Mouse (Mus musculus) embryonic fibroblast, embryonic 13.5 days (primary cell): Measurements from ENCODE around the gene Tle6. TPM values are rescaled to one million over a fixed set of nuclear protein-coding genes. Genes with fewer than 3 reads are reported as not detected.
"Not testable (repeated sequence)": the region's sequence is repeated elsewhere in the genome, so short reads cannot be mapped to it uniquely, and the experiment has no call there.

Source experiments
- H3K27ac ChIP-seq: 2 replicates; pipeline ENCODE4 v1.5.1; 2012; ENCODE audit warnings: low read length, control low read depth, inconsistent platforms; ENCODE audit not compliant: insufficient read depth
- H3K4me1 ChIP-seq: 2 replicates; pipeline ENCODE4 v1.6.1; 2011; ENCODE audit warnings: low read length; ENCODE audit not compliant: control insufficient read depth, insufficient read depth
- H3K4me3 ChIP-seq: 2 replicates; pipeline ENCODE4 v1.5.1; 2011; ENCODE audit warnings: mild to moderate bottlenecking, control low read depth, low read length; ENCODE audit not compliant: insufficient read depth
- CTCF ChIP-seq: IDR thresholded peaks from 2 replicates; pipeline ENCODE4 v1.5.1; 2011; ENCODE audit warnings: mild to moderate bottlenecking, control low read depth, low read length, moderate library complexity, borderline replicate concordance; ENCODE audit not compliant: insufficient read depth
- POLR2A ChIP-seq: IDR thresholded peaks from 2 replicates; pipeline ENCODE4 v1.6.1; 2011; ENCODE audit warnings: low read depth, mild to moderate bottlenecking, control low read depth, low read length, moderate library complexity
- polyA plus RNA-seq: library from polyadenylated mRNA; stranded (reverse); fragments of >200 nt; gene quantifications from 2 replicates; pipeline ENCODE4 v1.2.4, GENCODE M21; 2011; ENCODE audit warnings: low read depth; ENCODE audit not compliant: missing spikeins, insufficient read length

The Tle6 gene
- 16.5 and 26.4 TPM in 2 replicates for polyA plus RNA-seq

GRCm38 (mm10) chr10:81600738-81601203, at the start of gene Tle6:
TSS of gene Tle6 (minus strand) at chr10:81601073.
- TF ChIP-seq CTCF (no peak), POLR2A (no peak)
- H3K4me1 ChIP-seq = peaks cover 7% of the 10 kb centered on the region
- no peak within 1 kb of the TSS for H3K27ac ChIP-seq
- H3K4me3 ChIP-seq = no peak within 1 kb of the TSS

- H3K4me3 ChIP-seq = peak within 1 kb of the TSS; percentile 34
- peak; percentile 58; the same call in 1 of the 2 replicates for TF ChIP-seq POLR2A
- H3K4me1 ChIP-seq, H3K27ac ChIP-seq: not testable (repeated sequence)
These were observed 48.2 kb upstream of the Tle6 start, which contains the start of gene Gm10778 for GRCm38 (mm10) chr10:81648803-81649775. TSS of gene Gm10778 (plus strand) at chr10:81649059.

GRCm38 (mm10) chr10:81646015-81646555, 45.2 kb upstream of the Tle6 start:
- TF ChIP-seq CTCF (no peak), POLR2A (no peak)
- Histone ChIP-seq H3K27ac (no peak overlapping the region), H3K4me1 (no peaks in the 10 kb centered on the region), H3K4me3 (no peak overlapping the region)

GRCm38 (mm10) chr10:81645391-81645790, 44.5 kb upstream of the Tle6 start:
- TF ChIP-seq CTCF = no peak
- no peak for TF ChIP-seq POLR2A
- Histone ChIP-seq H3K4me1 (no peaks in the 10 kb centered on the region), H3K4me3 (no peak overlapping the region), H3K27ac (no peak overlapping the region)

DNA sequence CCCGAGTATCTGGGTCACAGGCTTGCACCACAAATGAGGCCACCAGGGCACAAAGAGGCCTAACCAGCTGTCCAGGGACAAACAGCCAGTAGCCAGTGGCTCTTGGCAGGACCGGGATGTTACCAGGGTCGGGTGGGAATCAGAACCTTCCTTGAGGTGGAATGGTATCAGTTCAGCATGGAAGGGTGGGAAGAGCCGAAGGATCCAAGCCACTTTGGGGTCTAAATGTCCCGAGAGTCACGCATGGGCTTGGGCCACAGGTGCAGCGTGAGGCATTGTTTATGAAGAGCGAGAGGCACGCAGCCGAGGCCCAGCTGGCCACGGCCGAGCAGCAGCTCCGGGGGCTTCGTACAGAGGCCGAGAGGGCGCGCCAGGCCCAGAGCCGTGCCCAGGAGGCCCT, 43.8 kb upstream of the Tle6 start:
- no peak overlapping the region for H3K4me3 ChIP-seq
- no peaks in the 10 kb centered on the region for H3K4me1 ChIP-seq
- TF ChIP-seq POLR2A = no peak
- no peak for TF ChIP-seq CTCF
- H3K27ac ChIP-seq = no peak overlapping the region

GRCm38 (mm10) chr10:81644162-81644561, 43.3 kb upstream of the Tle6 start:
- H3K27ac ChIP-seq = 0 out of 2 replicates have a peak overlapping the region, but pooled peaks have one; percentile 59
- no peaks in the 10 kb centered on the region for H3K4me1 ChIP-seq
- peak overlapping the region; percentile 58 for H3K4me3 ChIP-seq
- no peak for TF ChIP-seq CTCF
- no peak for TF ChIP-seq POLR2A

DNA sequence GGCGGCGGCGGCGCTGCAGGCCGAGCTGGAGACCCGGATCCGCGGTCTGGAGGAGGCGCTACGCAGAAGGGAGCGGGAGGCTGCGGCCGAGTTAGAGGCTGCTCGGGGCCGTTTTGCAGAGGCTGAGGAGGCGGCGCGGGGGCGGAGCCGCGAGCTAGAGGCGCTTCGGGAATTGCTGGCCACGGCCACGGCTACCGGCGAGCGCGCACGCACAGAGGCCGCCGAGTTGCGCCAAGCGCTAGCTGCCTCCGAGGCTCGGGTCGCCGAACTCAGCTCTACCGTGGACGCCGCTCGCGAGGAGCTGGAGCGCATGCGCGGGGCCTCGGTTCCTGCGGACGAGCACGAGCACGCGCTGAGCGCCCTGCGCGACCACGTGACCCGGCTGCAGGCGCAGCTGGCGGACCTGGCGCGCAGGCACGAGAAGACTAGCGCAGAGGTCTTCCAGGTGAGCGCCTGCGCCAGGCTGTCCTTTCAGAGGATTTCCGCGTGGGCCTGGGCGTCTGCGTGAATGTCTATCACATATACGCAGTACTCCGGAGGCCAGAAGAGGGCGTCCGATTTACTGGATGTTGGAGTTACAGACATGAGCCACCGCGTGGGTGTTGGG, 42.7 kb upstream of the Tle6 start:
- Histone ChIP-seq H3K4me3 (peak overlapping the region; percentile 58), H3K4me1 (no peaks in the 10 kb centered on the region), H3K27ac (peak overlapping the region; percentile 72)
- no peak for TF ChIP-seq CTCF
- TF ChIP-seq POLR2A = peak; percentile 83

- TF ChIP-seq POLR2A (no peak), CTCF (no peak)
- Histone ChIP-seq H3K4me1 (no peaks in the 10 kb centered on the region), H3K4me3 (peak overlapping the region; percentile 58), H3K27ac (peak overlapping the region; percentile 72)
These were observed 42.0 kb upstream of the Tle6 start for GRCm38 (mm10) chr10:81642648-81643448.

DNA sequence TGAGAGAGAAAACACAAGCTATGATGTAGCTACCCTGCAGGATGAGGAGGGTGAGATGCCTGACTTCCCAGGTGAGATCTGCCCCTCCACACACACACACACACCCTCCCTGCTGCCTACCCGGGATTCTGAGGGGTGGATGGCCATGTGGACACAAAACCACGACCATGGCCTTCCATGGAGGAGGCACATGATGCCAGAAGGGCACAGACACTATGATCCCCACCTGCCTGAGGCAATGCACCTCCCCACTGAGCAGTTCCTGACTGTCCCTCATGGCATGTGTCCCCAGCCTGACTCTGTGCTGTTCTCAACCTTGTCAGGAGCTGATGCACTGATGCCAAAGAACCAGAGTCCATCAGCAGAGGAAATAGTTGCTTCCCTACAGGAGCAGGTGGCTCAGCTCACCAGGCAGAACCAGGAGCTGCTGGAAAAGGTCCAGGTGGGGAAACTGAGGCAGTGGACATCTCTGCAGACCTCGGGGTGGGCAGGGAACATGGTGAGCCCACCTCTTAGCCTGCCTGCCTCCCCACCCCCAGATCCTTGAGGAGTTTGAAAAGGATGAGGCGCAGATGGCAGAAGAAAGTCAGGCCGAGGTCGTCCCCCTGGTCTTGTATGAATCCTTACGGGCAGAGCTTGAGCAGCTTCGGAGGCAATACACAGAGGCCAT, 41.2 kb upstream of the Tle6 start:
- Histone ChIP-seq H3K4me3 (0 out of 2 replicates have a peak overlapping the region, but pooled peaks have one; percentile 58), H3K27ac (no peak overlapping the region), H3K4me1 (no peaks in the 10 kb centered on the region)
- TF ChIP-seq POLR2A (peak; percentile 18; the same call in 1 of the 2 replicates), CTCF (no peak)
